28 mouse cellular contexts compared by ENCODE assay signal in the genomic region with DNA sequence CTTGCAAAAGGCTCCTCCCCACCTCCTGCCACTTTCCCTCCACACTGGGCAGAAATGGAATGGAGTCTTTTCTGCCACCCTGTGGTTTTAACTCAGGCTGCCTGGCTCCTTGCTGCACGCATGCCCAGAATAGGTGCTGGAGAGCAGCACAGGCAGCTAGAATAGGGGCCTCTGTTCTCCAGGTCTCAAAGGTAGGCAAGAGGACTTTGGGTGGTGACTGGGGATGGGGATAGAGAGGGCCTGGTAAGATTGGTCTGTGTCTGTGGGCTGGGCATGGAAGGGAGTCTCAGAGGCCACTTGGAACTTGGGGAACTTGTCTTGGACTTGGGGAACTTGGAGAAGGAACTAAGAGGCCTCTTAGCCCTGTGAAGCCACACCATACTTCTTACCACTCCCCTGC. TPM values are rescaled to one million over a fixed set of nuclear protein-coding genes. Genes with fewer than 3 reads are reported as not detected.
DNase-seq lines count a peak whose midpoint lies in the region; ATAC-seq and TF ChIP-seq lines count a peak whose summit lies in the region.
"Had no signal": no experiment of that assay in that cellular context is flagged by ENCODE, and none has a peak within 500 bp of the region (broad histone marks: within the 10 kb centered on the region; RNA-seq: fewer than 3 reads in every experiment).

No protein-coding gene starts in this region.

- H3K9me3 ChIP-seq in forebrain, postnatal 0 days (ENCODE audit: low read length) = no peaks in the 10 kb centered on the region
- H3K9me3 ChIP-seq in forebrain, embryonic 12.5 days = no peaks in the 10 kb centered on the region
- H3K9me3 ChIP-seq in kidney, embryonic 14.5 days (ENCODE audit: control insufficient read depth, low read length) = no peaks in the 10 kb centered on the region
- no peaks in the 10 kb centered on the region for H3K9me3 ChIP-seq in limb, embryonic 15.5 days
- H3K9me3 ChIP-seq in limb, embryonic 10.5 days (replicated peaks) = no peaks in the 10 kb centered on the region
- H3K9me3 ChIP-seq in stomach, embryonic 16.5 days (replicated peaks; ENCODE audit: control insufficient read depth, low read length) = no peaks in the 10 kb centered on the region
- no peaks in the 10 kb centered on the region for H3K9me3 ChIP-seq in midbrain, embryonic 16.5 days (replicated peaks; ENCODE audit: control insufficient read depth, low read length, poor library complexity, severe bottlenecking)
- H3K9me3 ChIP-seq: heart, embryonic 13.5 days; limb, embryonic 12.5 days; lung, embryonic 15.5 days; megakaryocyte, embryonic 14.5 days; midbrain, embryonic 12.5 days had no signal

- TF ChIP-seq CTCF in forebrain, postnatal 0 days (IDR thresholded peaks at IDR 0.05; ENCODE audit: low read depth) = 0 out of 2 replicates have a peak, but pooled peaks have one; percentile 4
- no peak for TF ChIP-seq CTCF in kidney, adult 2 months (conservative IDR thresholded peaks at IDR 0.05; ENCODE audit: insufficient read depth, insufficient read length, low read depth, low read length)

- no peak overlapping the region for H3K4me3 ChIP-seq in forebrain, postnatal 0 days (ENCODE audit: low read depth, low read length)
- H3K4me3 ChIP-seq in forebrain, embryonic 12.5 days (replicated peaks) = no peak overlapping the region
- H3K4me3 ChIP-seq in kidney, adult 2 months (ENCODE audit: insufficient read depth, low read depth, low read length) = no peak overlapping the region
- H3K4me3 ChIP-seq in kidney, embryonic 14.5 days (ENCODE audit: low read length) = no peak overlapping the region
- H3K4me3 ChIP-seq in limb, embryonic 15.5 days = no peak overlapping the region
- no peak overlapping the region for H3K4me3 ChIP-seq in limb, embryonic 10.5 days
- no peak overlapping the region for H3K4me3 ChIP-seq in stomach, embryonic 16.5 days (replicated peaks; ENCODE audit: low read length)
- no peak overlapping the region for H3K4me3 ChIP-seq in midbrain, embryonic 16.5 days (ENCODE audit: low read depth, low read length)
- H3K4me3 ChIP-seq: gastrocnemius, adult 2 months; heart, embryonic 13.5 days; limb, embryonic 12.5 days; lung, embryonic 15.5 days; megakaryocyte, embryonic 14.5 days; midbrain, embryonic 12.5 days had no signal

- no peak for DNase-seq in forebrain, postnatal 0 days
- peak; percentile 27 for DNase-seq in kidney, adult 2 months
- no peak for DNase-seq in limb, embryonic 10.5 days (ENCODE audit: low spot score)
- DNase-seq: adrenal gland, postnatal 14 days; cerebellum, adult 11 months; cerebellum, postnatal 10 days; gastrocnemius, adult 2 months; gastrocnemius, postnatal 36 days; heart, adult 18-20 months; heart, postnatal 14 days; kidney, adult 18-20 months; layer of hippocampus, adult 9-11 months; lung, postnatal 4 days; right cerebral cortex, postnatal 25 days; thymus, adult 2 months; thymus, postnatal 36 days had no signal

- no peak for ATAC-seq in forebrain, postnatal 0 days
- no peak for ATAC-seq in forebrain, embryonic 12.5 days (ENCODE audit: low FRiP score)
- ATAC-seq in kidney, embryonic 14.5 days (ENCODE audit: low FRiP score, low TSS enrichment) = no peak
- ATAC-seq in limb, embryonic 15.5 days (ENCODE audit: insufficient number of reproducible peaks, low FRiP score, low TSS enrichment, low read depth) = no peak
- no peak for ATAC-seq in stomach, embryonic 16.5 days (ENCODE audit: insufficient read depth, low FRiP score)
- ATAC-seq in midbrain, embryonic 16.5 days = no peak
- ATAC-seq: forebrain, embryonic 14.5 days had no signal

- no peaks in the 10 kb centered on the region for H3K27me3 ChIP-seq in forebrain, postnatal 0 days (ENCODE audit: insufficient read depth, low read length)
- no peaks in the 10 kb centered on the region for H3K27me3 ChIP-seq in forebrain, embryonic 12.5 days
- H3K27me3 ChIP-seq in kidney, adult 2 months (replicated peaks; ENCODE audit: control insufficient read depth, insufficient read depth, low read length) = no peaks in the 10 kb centered on the region
- H3K27me3 ChIP-seq in kidney, embryonic 14.5 days (ENCODE audit: control insufficient read depth, insufficient read depth, low read length) = no peaks in the 10 kb centered on the region
- H3K27me3 ChIP-seq in limb, embryonic 15.5 days = no peaks in the 10 kb centered on the region
- H3K27me3 ChIP-seq in limb, embryonic 10.5 days (ENCODE audit: low read depth, poor library complexity, severe bottlenecking) = no peaks in the 10 kb centered on the region
- no peaks in the 10 kb centered on the region for H3K27me3 ChIP-seq in stomach, embryonic 16.5 days (ENCODE audit: control insufficient read depth, insufficient read depth, low read length)
- no peaks in the 10 kb centered on the region for H3K27me3 ChIP-seq in midbrain, embryonic 16.5 days (ENCODE audit: control insufficient read depth, insufficient read depth, low read depth, low read length)
- H3K27me3 ChIP-seq: heart, embryonic 13.5 days; limb, embryonic 12.5 days; lung, embryonic 15.5 days; midbrain, embryonic 12.5 days had no signal

- H3K27ac ChIP-seq in forebrain, postnatal 0 days (ENCODE audit: low read depth, low read length) = no peak overlapping the region
- H3K27ac ChIP-seq in forebrain, embryonic 12.5 days = no peak overlapping the region
- no peak overlapping the region for H3K27ac ChIP-seq in kidney, adult 2 months (ENCODE audit: insufficient read depth, low read depth, low read length)
- H3K27ac ChIP-seq in kidney, embryonic 14.5 days (ENCODE audit: low read depth, low read length) = no peak overlapping the region
- H3K27ac ChIP-seq in limb, embryonic 15.5 days = 0 out of 2 replicates have a peak overlapping the region, but pooled peaks have one; percentile 51
- H3K27ac ChIP-seq in limb, embryonic 10.5 days = no peak overlapping the region
- peak overlapping the region; percentile 81 for H3K27ac ChIP-seq in stomach, embryonic 16.5 days (ENCODE audit: low read length)
- no peak overlapping the region for H3K27ac ChIP-seq in midbrain, embryonic 16.5 days (ENCODE audit: low read length)
- H3K27ac ChIP-seq: gastrocnemius, adult 2 months; heart, embryonic 13.5 days; limb, embryonic 12.5 days; lung, embryonic 15.5 days; midbrain, embryonic 12.5 days had no signal

- WGBS in forebrain, postnatal 0 days = 87% methylated on average over 1 of the region's 1 CpGs
- WGBS in forebrain, embryonic 12.5 days = 78% methylated on average over 1 of the region's 1 CpGs
- 68% methylated on average over 1 of the region's 1 CpGs for WGBS in kidney, adult 2 months
- 86% methylated on average over 1 of the region's 1 CpGs for whole genome bisulfite sequencing in kidney, embryonic 14.5 days
- WGBS in limb, embryonic 15.5 days = 72% methylated on average over 1 of the region's 1 CpGs
- 84% methylated on average over 1 of the region's 1 CpGs for WGBS in limb, embryonic 10.5 days
- 90% methylated on average over 1 of the region's 1 CpGs for WGBS in stomach, embryonic 16.5 days
- 74% methylated on average over 1 of the region's 1 CpGs for WGBS in midbrain, embryonic 16.5 days

- H3K36me3 ChIP-seq in forebrain, postnatal 0 days (ENCODE audit: insufficient read depth) = no peaks in the 10 kb centered on the region
- no peaks in the 10 kb centered on the region for H3K36me3 ChIP-seq in forebrain, embryonic 12.5 days (replicated peaks)
- H3K36me3 ChIP-seq in kidney, adult 2 months (ENCODE audit: control insufficient read depth, insufficient read depth, low read length) = no peaks in the 10 kb centered on the region
- H3K36me3 ChIP-seq in kidney, embryonic 14.5 days (ENCODE audit: control insufficient read depth, insufficient read depth, low read length) = no peaks in the 10 kb centered on the region
- H3K36me3 ChIP-seq in limb, embryonic 15.5 days = no peaks in the 10 kb centered on the region
- no peaks in the 10 kb centered on the region for H3K36me3 ChIP-seq in limb, embryonic 10.5 days
- H3K36me3 ChIP-seq in stomach, embryonic 16.5 days (ENCODE audit: control insufficient read depth, insufficient read depth, low read length) = no peaks in the 10 kb centered on the region
- no peaks in the 10 kb centered on the region for H3K36me3 ChIP-seq in midbrain, embryonic 16.5 days (ENCODE audit: control insufficient read depth, insufficient read depth, low read length)
- H3K36me3 ChIP-seq: heart, embryonic 13.5 days; limb, embryonic 12.5 days; lung, embryonic 15.5 days; midbrain, embryonic 12.5 days had no signal

- no peak for TF ChIP-seq POLR2A in kidney, adult 2 months (IDR thresholded peaks at IDR 0.05; ENCODE audit: low read depth, low read length)

- H3K4me2 ChIP-seq in forebrain, postnatal 0 days (ENCODE audit: low read depth) = no peak overlapping the region
- H3K4me2 ChIP-seq in forebrain, embryonic 12.5 days = no peak overlapping the region
- no peak overlapping the region for H3K4me2 ChIP-seq in kidney, embryonic 14.5 days (replicated peaks; ENCODE audit: low read depth, low read length)
- no peak overlapping the region for H3K4me2 ChIP-seq in limb, embryonic 15.5 days
- no peak overlapping the region for H3K4me2 ChIP-seq in stomach, embryonic 16.5 days (ENCODE audit: low read depth, low read length)
- H3K4me2 ChIP-seq in midbrain, embryonic 16.5 days (ENCODE audit: low read length) = no peak overlapping the region
- H3K4me2 ChIP-seq: heart, embryonic 13.5 days; limb, embryonic 12.5 days; liver, embryonic 11.5 days; lung, embryonic 15.5 days; midbrain, embryonic 12.5 days had no signal

- H3K4me1 ChIP-seq in forebrain, postnatal 0 days (ENCODE audit: insufficient read depth) = peaks cover 6% of the 10 kb centered on the region
- H3K4me1 ChIP-seq in forebrain, embryonic 12.5 days = peaks cover 68% of the 10 kb centered on the region
- peaks cover 10% of the 10 kb centered on the region; the same call in 1 of the 2 replicates for H3K4me1 ChIP-seq in kidney, adult 2 months (ENCODE audit: control insufficient read depth, insufficient read depth, low read length)
- peaks cover 8% of the 10 kb centered on the region; the same call in 1 of the 2 replicates for H3K4me1 ChIP-seq in kidney, embryonic 14.5 days (ENCODE audit: control insufficient read depth, insufficient read depth, low read length)
- H3K4me1 ChIP-seq in limb, embryonic 15.5 days = peaks cover 44% of the 10 kb centered on the region
- H3K4me1 ChIP-seq in limb, embryonic 10.5 days = peaks cover 54% of the 10 kb centered on the region
- 0 out of 2 replicates have a peak, but pooled peaks cover 5% of the 10 kb centered on the region for H3K4me1 ChIP-seq in stomach, embryonic 16.5 days (ENCODE audit: control insufficient read depth, insufficient read depth, low read length)
- peaks cover 14% of the 10 kb centered on the region for H3K4me1 ChIP-seq in midbrain, embryonic 16.5 days (ENCODE audit: control insufficient read depth, insufficient read depth, low read length)
- H3K4me1 ChIP-seq: lung, embryonic 15.5 days; megakaryocyte, embryonic 14.5 days had no signal

- H3K9ac ChIP-seq in forebrain, postnatal 0 days = no peak overlapping the region
- no peak overlapping the region for H3K9ac ChIP-seq in forebrain, embryonic 12.5 days
- no peak overlapping the region for H3K9ac ChIP-seq in kidney, embryonic 14.5 days (ENCODE audit: low read depth, low read length)
- no peak overlapping the region for H3K9ac ChIP-seq in limb, embryonic 15.5 days
- H3K9ac ChIP-seq in stomach, embryonic 16.5 days (ENCODE audit: low read length) = no peak overlapping the region
- H3K9ac ChIP-seq in midbrain, embryonic 16.5 days (ENCODE audit: low read depth, low read length) = no peak overlapping the region
- H3K9ac ChIP-seq: heart, embryonic 13.5 days; limb, embryonic 12.5 days; lung, embryonic 15.5 days; midbrain, embryonic 12.5 days had no signal

RNA-seq across cellular contexts. Expression of gene Nectin1, which starts 27.3 kb away (rescaled TPM):
- 29.5 and 43.7 TPM in 2 replicates for total RNA-seq in forebrain, postnatal 0 days (2014; rRNA removed)
- 7.2 and 11.8 TPM in 2 replicates for polyA plus RNA-seq in forebrain, postnatal 0 days (2015; fragmentation: Nextera tagmentation; extraction: Ambion mirVana)
- 11.4 and 12.1 TPM in 2 replicates for polyA plus RNA-seq in forebrain, embryonic 12.5 days (2016; fragmentation: Nextera tagmentation; extraction: Ambion mirVana)
- 26.5 and 27.6 TPM in 2 replicates for polyA plus RNA-seq in kidney, adult 2 months (2012; rRNA removed)
- 6.5 and 6.8 TPM in 2 replicates for polyA plus RNA-seq in kidney, embryonic 14.5 days (2014; fragmentation: Nextera tagmentation; extraction: Ambion mirVana)
- 11.9 and 13.5 TPM in 2 replicates for polyA plus RNA-seq in limb, embryonic 15.5 days (2015; fragmentation: Nextera tagmentation; extraction: Ambion mirVana)
- 3.8 and 4.2 TPM in 2 replicates for polyA plus RNA-seq in limb, embryonic 10.5 days (2016; fragmentation: Nextera tagmentation; extraction: Ambion mirVana)
- 8.9 and 9.5 TPM in 2 replicates for polyA plus RNA-seq in stomach, embryonic 16.5 days (2015; fragmentation: Nextera tagmentation; extraction: Ambion mirVana)
- 13.2 and 13.4 TPM in 2 replicates for polyA plus RNA-seq in midbrain, embryonic 16.5 days (2015; fragmentation: Nextera tagmentation; extraction: Ambion mirVana)

Comparison
In these comparisons a context has a peak if more than half of its experiments do, and no peak if none do; other contexts are left out.
1. H3K27ac ChIP-seq: peak in limb, embryonic 15.5 days (single experiment) and stomach, embryonic 16.5 days (single experiment); none in forebrain, postnatal 0 days (single experiment), forebrain, embryonic 12.5 days (single experiment), kidney, adult 2 months (single experiment), kidney, embryonic 14.5 days (single experiment), limb, embryonic 10.5 days (single experiment) and midbrain, embryonic 16.5 days (single experiment).